Comparison of ENCODE assay signal across 21 mouse cellular contexts in genomic region chr14:124474066-124474667, GRCm38 (mm10).
DNase-seq lines count a peak whose midpoint lies in the region; ATAC-seq and TF ChIP-seq lines count a peak whose summit lies in the region.
"Had no signal": no experiment of that assay in that cellular context is flagged by ENCODE, and none has a peak within 500 bp of the region (broad histone marks: within the 10 kb centered on the region; RNA-seq: fewer than 3 reads in every experiment).

No protein-coding gene starts in this region.

- intact Hi-C loops in left cerebral cortex, postnatal 25 days (cut with DNase I): no loop called here
- intact Hi-C loops in left cerebral cortex, postnatal 4 days (cut with DNase I): no loop called here

- H3K4me2 ChIP-seq in intestine, embryonic 15.5 days (replicated peaks): no peak overlapping the region
- H3K4me2 ChIP-seq in liver, postnatal 0 days (ENCODE audit: low read depth, low read length): no peak overlapping the region
- H3K4me2 ChIP-seq: embryonic facial prominence, embryonic 15.5 days; hindbrain, embryonic 12.5 days had no signal

- DNase-seq in cerebellum, adult 9-11 months: peak; percentile 39
- no peak for DNase-seq in cerebellum, postnatal 36 days
- DNase-seq in left cerebral cortex, postnatal 25 days (ENCODE audit: low spot score in 2 of 2): peak; percentile 17 to 64
- DNase-seq in left cerebral cortex, postnatal 4 days: no peak
- DNase-seq in liver, postnatal 0 days: no peak
- DNase-seq: adrenal gland, postnatal 10 days; cerebellum, adult 8-10 months; embryo, embryonic 11 days; gastrocnemius, postnatal 10 days; heart, adult 18-20 months; heart, postnatal 10 days; heart, postnatal 4 days had no signal

- ATAC-seq in intestine, embryonic 15.5 days: peak; percentile 78
- ATAC-seq in liver, postnatal 0 days: no peak
- ATAC-seq: forebrain, embryonic 14.5 days; hindbrain, embryonic 16.5 days; inflammation-experienced regulatory T-cells, adult 6 months had no signal

- no peak for TF ChIP-seq EP300 in liver, postnatal 0 days (IDR thresholded peaks at IDR 0.05; ENCODE audit: low read depth)

- H3K4me1 ChIP-seq in intestine, embryonic 15.5 days (replicated peaks): no peaks in the 10 kb centered on the region
- H3K4me1 ChIP-seq in liver, postnatal 0 days (ENCODE audit: insufficient read depth): no peaks in the 10 kb centered on the region
- H3K4me1 ChIP-seq: embryonic facial prominence, embryonic 15.5 days; forebrain, embryonic 10.5 days; heart, embryonic 10.5 days; hindbrain, embryonic 12.5 days had no signal

- TF ChIP-seq CTCF in liver, postnatal 0 days (IDR thresholded peaks at IDR 0.05; ENCODE audit: low read depth): no peak

- H3K36me3 ChIP-seq in intestine, embryonic 15.5 days: no peaks in the 10 kb centered on the region
- no peaks in the 10 kb centered on the region for H3K36me3 ChIP-seq in liver, postnatal 0 days (replicated peaks; ENCODE audit: insufficient read depth, low read length)
- H3K36me3 ChIP-seq: embryonic facial prominence, embryonic 15.5 days; forebrain, embryonic 10.5 days; heart, embryonic 10.5 days; hindbrain, embryonic 12.5 days had no signal

- H3K27me3 ChIP-seq in intestine, embryonic 15.5 days (replicated peaks): no peaks in the 10 kb centered on the region
- H3K27me3 ChIP-seq in liver, postnatal 0 days (ENCODE audit: insufficient read depth, low read length): no peaks in the 10 kb centered on the region
- H3K27me3 ChIP-seq: embryonic facial prominence, embryonic 15.5 days; hindbrain, embryonic 12.5 days had no signal

- no peaks in the 10 kb centered on the region for H3K9me3 ChIP-seq in intestine, embryonic 15.5 days
- H3K9me3 ChIP-seq in liver, postnatal 0 days (ENCODE audit: low read length): no peaks in the 10 kb centered on the region
- H3K9me3 ChIP-seq: embryonic facial prominence, embryonic 15.5 days; forebrain, embryonic 10.5 days; heart, embryonic 10.5 days; hindbrain, embryonic 12.5 days had no signal

- no peak overlapping the region for H3K4me3 ChIP-seq in intestine, embryonic 15.5 days (replicated peaks)
- no peak overlapping the region for H3K4me3 ChIP-seq in liver, postnatal 0 days (ENCODE audit: low read depth, low read length)
- H3K4me3 ChIP-seq: embryonic facial prominence, embryonic 15.5 days; erythroblast, embryonic 14.5 days; forebrain, embryonic 10.5 days; heart, embryonic 10.5 days; hindbrain, embryonic 12.5 days had no signal

- WGBS in intestine, embryonic 15.5 days: 51% methylated on average over 2 of the region's 2 CpGs
- 53% methylated on average over 2 of the region's 2 CpGs for WGBS in liver, postnatal 0 days (ENCODE audit: insufficient replicate concordance)

- H3K27ac ChIP-seq in intestine, embryonic 15.5 days: no peak overlapping the region
- no peak overlapping the region for H3K27ac ChIP-seq in liver, postnatal 0 days (ENCODE audit: low read depth)
- H3K27ac ChIP-seq: embryonic facial prominence, embryonic 15.5 days; forebrain, embryonic 10.5 days; heart, embryonic 10.5 days; hindbrain, embryonic 12.5 days had no signal

- no peak overlapping the region for H3K9ac ChIP-seq in intestine, embryonic 15.5 days
- H3K9ac ChIP-seq in liver, postnatal 0 days (replicated peaks): no peak overlapping the region
- H3K9ac ChIP-seq: embryonic facial prominence, embryonic 15.5 days; hindbrain, embryonic 12.5 days had no signal

Comparison
In these comparisons a context has a peak if more than half of its experiments do, and no peak if none do; other contexts are left out.
1. DNase-seq: peak in cerebellum, adult 9-11 months (single experiment) and left cerebral cortex, postnatal 25 days (2 of 2); none in cerebellum, postnatal 36 days (0 of 2), left cerebral cortex, postnatal 4 days (single experiment) and liver, postnatal 0 days (single experiment).